Mouse (Mus musculus): ENCODE data around the gene Gphn.

Gene Gphn

DNA sequence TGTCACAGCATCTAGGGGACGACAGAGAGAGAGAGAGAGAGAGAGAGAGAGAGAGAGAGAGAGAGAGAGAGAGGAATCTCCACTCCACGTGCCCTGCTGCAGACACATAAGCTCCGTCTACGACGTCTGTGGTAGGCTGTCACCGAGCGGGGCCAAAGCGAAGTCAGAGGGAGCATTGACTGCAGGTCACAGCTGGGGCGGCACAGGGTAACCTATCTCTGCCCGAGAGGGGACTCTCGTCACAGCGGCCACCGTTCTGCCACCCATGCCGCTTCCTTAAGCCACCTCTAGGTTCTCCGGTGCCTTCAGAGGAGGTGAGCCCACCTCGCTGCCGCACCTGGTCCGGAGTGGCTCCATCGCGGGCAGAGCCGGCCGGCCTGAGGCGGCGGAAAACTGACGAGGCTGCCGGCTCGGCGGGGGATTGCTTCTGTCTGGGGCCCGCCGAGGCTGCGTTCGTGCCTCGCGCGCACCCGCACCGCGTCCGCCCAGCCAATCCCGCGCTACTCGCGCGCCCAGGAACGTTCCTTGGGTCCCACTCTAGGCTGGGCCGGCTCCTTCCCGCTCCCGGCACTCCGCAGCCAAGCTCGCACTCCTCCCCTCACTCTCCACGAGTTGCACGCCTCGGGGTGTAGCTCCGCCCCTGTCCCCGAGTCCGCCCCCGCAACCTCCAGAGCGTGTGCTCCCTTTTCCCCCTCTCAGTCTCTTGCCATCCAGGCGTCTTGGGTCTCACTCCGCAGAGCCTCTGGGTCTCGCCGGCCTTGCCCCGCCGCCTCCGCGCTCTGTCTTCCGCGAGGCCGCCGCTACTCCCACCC is at the start of gene Gphn:
Gene Gphn, plus strand, starts transcription at position 673 of the 812 bp plus-strand sequence.
- DNase-seq = peak; percentile 88

- DNase-seq = no peak
Observed at GRCm38 (mm10) chr12:78181452-78181851, 44.7 kb upstream of the Gphn start.

GRCm38 (mm10) chr12:78193942-78194341 is 32.2 kb upstream of the Gphn start, which contains the start of gene Gm6657:
TSS of gene Gm6657 (plus strand) at chr12:78194242.
- DNase-seq = no peak

DNA sequence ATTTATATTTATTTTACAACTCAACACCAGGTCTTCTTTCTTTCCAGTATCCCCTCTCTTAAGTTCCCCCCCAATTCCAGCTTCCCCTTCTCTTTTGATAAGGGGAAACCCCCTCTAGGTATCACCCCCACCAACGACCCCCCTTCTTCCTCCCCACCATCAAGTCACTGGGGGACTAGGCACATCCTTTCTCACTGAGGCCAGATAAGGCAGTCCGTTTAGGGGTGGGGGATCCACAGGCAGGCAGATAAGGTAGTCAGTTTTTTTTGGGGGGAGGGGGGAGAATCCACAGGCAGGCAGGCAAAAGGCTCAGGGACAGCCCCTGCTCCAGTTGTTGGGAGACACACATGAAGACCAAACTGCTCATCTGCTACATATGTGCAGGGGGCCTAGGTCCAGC is 30.8 kb upstream of the Gphn start:
- no peak for DNase-seq

DNA sequence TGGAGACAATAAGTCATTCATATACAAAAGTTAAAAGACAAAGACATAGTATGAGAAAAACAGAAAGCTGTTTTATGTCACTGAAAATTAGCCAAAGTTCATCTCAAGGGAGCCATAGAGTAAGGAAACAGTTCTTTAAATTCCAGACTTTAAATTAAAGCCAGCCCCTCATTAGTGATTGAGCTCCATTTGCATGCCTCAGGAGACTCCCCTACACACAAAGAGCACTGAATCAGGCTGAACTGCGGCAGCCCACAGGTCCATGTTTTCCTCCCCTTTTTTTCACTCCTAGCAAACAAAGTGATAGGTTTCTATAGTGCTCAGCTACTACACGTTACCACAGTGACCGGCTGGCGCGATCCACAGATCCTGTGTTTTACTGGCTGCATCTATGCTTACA is 22.5 kb upstream of the Gphn start:
- DNase-seq = no peak

- peak; percentile 47 for DNase-seq
Observed at GRCm38 (mm10) chr12:78205915-78206570, 20.1 kb upstream of the Gphn start.

DNA sequence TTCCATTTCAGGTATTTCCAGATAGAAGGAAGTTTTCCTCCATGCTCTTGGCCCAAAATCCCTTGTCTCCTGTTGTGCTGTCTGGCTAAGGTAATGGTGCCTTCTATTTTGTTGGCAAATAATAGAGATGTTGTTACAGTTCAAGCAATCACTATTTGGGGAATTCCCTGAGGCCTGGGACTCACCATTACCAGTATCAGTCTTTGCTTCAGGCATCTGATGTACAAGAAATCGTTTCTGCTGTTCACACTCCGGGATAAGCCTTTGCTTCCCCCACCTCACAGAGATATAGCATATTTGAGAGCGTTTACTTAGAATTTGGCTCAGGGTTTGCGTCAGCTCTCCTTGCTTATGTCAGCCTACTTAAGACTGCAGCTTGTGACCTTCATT is 19.6 kb upstream of the Gphn start:
- no peak for DNase-seq

DNA sequence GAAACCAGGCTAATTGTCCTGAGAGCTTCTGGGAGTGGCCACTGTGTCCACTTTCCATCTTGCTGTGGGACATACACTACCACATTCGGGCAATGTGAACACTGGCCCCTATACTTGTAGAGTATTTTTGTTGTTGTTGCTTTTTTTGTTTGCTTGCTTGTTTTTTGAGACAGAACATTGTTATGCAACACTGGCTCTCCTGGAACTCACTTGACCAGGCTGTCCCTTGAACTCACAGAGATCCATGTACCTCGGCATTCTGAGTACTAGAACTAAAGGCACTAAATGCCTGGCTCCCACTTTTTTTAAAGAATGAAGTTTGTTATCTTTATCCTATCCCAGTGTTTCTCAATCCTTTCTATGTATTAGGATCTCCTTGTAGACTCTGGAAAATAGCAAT is 16.3 kb upstream of the Gphn start:
- DNase-seq = no peak

GRCm38 (mm10) chr12:78215490-78215889 is 10.7 kb upstream of the Gphn start:
- no peak for DNase-seq

GRCm38 (mm10) chr12:78219191-78219825 is 6.9 kb upstream of the Gphn start:
- no peak for DNase-seq

DNA sequence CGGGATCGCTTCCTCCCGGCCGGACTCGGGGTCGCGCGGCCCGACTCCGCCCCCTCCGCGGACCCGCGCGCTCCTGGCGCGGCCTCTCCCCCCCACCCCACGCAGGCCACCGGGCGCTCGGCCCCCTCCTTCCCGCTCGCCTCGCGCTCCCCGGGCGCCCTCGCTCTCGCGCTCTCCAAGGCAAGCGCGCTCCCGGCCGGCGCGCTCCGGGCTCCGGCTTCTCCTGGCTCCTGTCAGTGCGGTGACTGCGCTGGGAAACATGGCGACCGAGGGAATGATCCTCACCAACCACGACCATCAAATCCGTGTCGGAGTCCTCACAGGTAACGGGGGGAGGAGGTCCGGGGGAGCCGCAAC is 318 bp downstream of the Gphn start:
- DNase-seq = peak; percentile 87

DNA sequence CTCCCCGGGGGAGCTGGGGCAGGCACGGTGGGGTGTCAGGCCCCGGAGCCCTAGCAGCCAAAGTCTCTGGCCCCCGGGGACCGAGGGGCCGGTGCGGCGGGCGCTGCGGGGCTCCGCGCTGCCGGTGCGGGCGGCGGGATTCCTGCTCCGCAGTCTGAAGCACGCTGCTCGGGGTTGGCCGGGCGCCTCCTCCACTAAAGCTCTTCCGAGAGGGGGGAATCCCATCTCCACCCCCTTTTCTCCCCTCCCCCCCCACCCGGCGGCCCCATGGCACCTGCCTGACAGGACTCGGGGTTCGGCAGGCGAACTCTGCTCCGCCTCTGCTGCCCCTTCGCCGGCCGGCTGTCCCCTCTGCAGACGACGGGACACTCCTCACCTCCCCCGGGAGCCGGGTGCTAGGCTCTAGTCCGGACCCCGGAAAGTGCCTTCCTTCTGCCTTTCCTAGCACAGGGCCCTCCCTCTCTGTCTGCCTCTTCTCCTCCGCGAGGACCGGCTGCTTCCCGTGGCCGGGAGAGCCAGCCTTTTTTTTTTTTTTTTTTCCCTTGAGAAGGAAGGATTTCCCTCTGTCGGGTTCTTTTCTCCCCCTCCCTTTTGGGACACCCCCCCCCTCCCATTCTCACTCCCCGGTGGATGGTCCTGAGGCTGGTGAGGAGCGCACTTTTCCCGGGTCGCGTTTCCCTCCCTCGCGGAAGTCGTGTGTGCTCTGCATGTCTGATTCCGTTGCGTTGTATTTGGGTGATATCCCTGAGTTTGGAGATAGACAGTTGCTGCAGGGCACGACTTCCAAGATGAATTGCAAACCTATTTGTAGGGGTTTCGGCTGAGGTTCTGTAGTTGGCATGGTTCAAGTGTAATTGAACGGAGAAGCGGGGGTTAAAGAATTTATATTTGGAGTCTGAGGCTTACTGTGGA is 1.1 kb downstream of the Gphn start:
- peak; percentile 47 for DNase-seq

DNA sequence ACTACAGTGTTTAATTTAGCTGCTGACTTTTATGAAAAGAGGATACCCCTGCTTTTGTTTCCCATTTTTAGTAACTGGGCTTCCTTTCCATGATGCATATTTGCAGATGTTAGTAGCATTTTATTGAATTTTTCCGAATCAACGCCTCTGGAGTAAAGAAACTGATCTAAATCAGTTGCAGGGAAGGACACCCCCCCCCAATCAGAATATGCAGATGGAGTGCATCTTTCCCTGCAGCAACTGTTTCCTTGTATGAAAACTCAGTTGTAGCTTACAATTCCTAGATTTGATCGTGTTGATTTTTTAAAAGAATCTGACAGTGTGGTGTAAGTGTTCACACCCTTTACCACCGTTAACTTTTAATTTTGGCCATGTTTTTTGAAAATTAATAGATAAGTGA is 2.0 kb downstream of the Gphn start:
- DNase-seq = no peak

DNA sequence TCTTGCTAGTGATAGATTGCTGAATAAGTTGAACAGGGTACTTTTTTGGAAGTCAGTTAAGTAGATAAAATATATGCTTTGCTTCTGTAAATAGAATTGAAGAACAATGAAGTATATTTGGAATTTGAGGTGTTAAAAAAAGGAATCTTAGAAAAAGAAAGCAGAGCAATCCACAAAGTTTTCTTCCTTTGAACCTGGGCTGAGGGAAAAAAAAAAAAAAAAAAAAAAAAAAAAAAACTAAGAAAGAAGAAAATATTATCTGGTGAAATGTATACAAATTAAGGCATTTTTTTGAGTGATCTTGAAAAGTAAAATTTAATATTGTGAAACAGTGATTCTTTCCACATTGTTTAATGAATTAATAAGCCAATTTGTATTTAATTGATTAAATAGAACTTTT is 6.4 kb downstream of the Gphn start:
- no peak for DNase-seq

GRCm38 (mm10) chr12:78248366-78248765 is 22.2 kb downstream of the Gphn start:
- DNase-seq = no peak

GRCm38 (mm10) chr12:78249151-78249550 is 23.0 kb downstream of the Gphn start:
- DNase-seq = no peak

GRCm38 (mm10) chr12:78277386-78277785 is 51.2 kb downstream of the Gphn start:
- DNase-seq = no peak

- DNase-seq = no peak
Observed at GRCm38 (mm10) chr12:78290384-78290783, 64.2 kb downstream of the Gphn start.

DNA sequence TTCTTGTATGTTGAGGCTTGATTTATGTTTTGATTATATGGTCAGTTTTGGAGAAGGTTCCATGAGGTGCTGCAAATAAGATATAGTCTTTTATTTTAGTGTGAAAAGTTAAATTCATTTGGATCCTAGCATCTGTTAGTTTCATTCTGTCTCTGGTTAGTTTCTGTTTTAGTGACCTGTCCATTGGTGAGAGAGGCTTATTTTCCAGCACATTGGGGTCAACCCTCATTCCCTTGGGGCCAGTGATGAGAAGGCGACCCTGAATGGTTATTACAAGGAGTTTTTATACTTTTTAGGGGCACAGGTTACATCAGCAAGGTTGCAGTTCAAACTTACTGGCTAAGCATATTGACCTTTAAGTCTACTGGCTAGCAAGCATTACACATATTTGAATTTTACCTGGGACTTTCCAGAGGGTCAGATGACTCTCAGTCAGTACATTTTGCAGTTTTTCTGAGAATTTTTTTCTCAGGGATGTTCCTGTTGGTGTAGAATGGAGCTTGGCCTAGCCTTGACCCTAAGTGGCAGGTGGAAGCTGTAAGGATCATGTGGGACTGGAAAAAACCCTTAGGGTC is 72.7 kb downstream of the Gphn start:
- no peak for DNase-seq

GRCm38 (mm10) chr12:78315106-78315505 is 88.9 kb downstream of the Gphn start:
- DNase-seq = no peak

- no peak for DNase-seq
Observed at GRCm38 (mm10) chr12:78327946-78328345, 101.8 kb downstream of the Gphn start.

DNA sequence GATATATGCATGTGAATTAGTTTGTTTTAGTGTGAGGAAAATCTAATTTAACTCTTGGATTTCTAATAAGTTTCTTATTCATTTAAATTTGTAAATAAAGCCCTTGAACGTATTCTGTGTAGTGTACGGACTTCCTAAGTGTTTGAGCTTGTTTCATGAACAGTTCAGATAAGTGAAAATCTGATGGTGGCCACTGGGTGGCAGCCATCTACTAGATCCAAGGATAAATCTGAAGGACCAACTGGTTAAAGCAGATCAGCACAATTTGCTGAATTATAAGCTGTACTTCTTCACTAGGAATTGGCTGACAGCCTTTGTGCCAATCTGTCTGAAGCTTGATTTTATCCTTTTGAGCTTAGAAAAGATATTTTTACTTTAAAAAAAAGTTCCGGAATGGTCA is 105.9 kb downstream of the Gphn start:
- peak; percentile 37 for DNase-seq

DNA sequence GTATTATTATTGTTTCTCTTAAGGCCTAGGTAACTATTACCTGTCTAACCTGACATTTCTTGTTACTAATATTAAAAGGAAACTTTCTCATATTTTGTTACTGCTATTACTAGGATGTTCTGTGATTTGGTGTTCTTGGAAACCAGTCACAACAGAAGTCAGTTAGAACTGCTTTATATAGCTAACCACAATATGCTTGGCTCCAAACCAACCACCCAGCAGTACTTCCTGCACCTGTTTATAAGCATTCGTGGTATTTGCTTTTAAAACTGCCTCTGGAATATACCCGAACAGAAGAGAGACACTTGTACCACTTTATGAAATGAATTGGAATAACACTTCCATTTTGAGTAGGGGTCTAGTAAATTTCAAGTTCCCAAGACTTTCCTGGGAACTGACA is 130.3 kb downstream of the Gphn start:
- DNase-seq = no peak

Data from cerebellum, adult 11 months (tissue).